Mouse (Mus musculus): ENCODE results near the gene Slit3.

GRCm38 (mm10) chr11:35142202-35142601 is 21.2 kb downstream of the Slit3 start:
- TF ChIP-seq TAL1 (IDR thresholded peaks at IDR 0.05; ENCODE audit: low read length) (no peak), GATA1 (IDR thresholded peaks at IDR 0.05; ENCODE audit: low read length) (no peak)
